Mouse (Mus musculus) small intestine, adult 2 months (tissue): ENCODE results near the gene Iqcd. TPM values are rescaled to one million over a fixed set of nuclear protein-coding genes. Genes with fewer than 3 reads are reported as not detected.

Experiments used
- H3K27ac ChIP-seq: fragments of 200-500 bp; 2 replicates; pipeline ENCODE4 v1.5.1; 2012; ENCODE audit warnings: low read depth, low read length, control low read depth, inconsistent platforms; ENCODE audit not compliant: insufficient read depth
- H3K27me3 ChIP-seq: fragments of 200-500 bp; 2 replicates; pipeline ENCODE4 v1.6.1; 2012; ENCODE audit warnings: mild to moderate bottlenecking, moderate library complexity, low read length, inconsistent platforms; ENCODE audit not compliant: control insufficient read depth, insufficient read depth
- H3K36me3 ChIP-seq: fragments of 200-500 bp; 2 replicates; pipeline ENCODE4 v1.6.1; 2012; ENCODE audit warnings: mild to moderate bottlenecking, low read length, control low read depth, inconsistent platforms; ENCODE audit not compliant: control insufficient read depth, insufficient read depth
- H3K4me1 ChIP-seq: fragments of 200-500 bp; 2 replicates; pipeline ENCODE4 v1.6.1; 2012; ENCODE audit warnings: low read length, inconsistent platforms, mixed read lengths; ENCODE audit not compliant: control insufficient read depth, insufficient read depth, insufficient read length
- H3K4me3 ChIP-seq: fragments of 200-500 bp; 2 replicates; pipeline ENCODE4 v1.5.1; 2012; ENCODE audit warnings: low read depth, mild to moderate bottlenecking, control low read depth, inconsistent platforms, low read length, moderate library complexity
- CTCF ChIP-seq: fragments of 200-500 bp; IDR thresholded peaks from 2 replicates; pipeline ENCODE4 v1.5.1; 2012; ENCODE audit warnings: low read depth, mild to moderate bottlenecking, control low read depth, inconsistent platforms, low read length, moderate library complexity, mixed read lengths; ENCODE audit not compliant: insufficient replicate concordance, insufficient read length; ENCODE audit errors: extremely low read depth
- POLR2A ChIP-seq: fragments of 200-500 bp; IDR thresholded peaks from 2 replicates; pipeline ENCODE4 v1.6.1; 2012; ENCODE audit warnings: low read depth, mild to moderate bottlenecking, control low read depth, inconsistent platforms, low read length, moderate library complexity
- WGBS: fragments of 180-500 bp; shearing (Covaris S2); methylation state at CpG from one replicate; pipeline ENCODE4 v1.1.7; 2018; 5-methylcytosine and 5-hydroxymethylcytosine counted together
- polyA plus RNA-seq: library from polyadenylated mRNA; depleted of rRNA; stranded (reverse); fragments of >200 nt; gene quantifications from 2 replicates; pipeline ENCODE4 v1.2.3, GENCODE M21; 2012

Iqcd gene
- polyA plus RNA-seq, 1 experiment, result 0.25 TPM

- H3K36me3 ChIP-seq, result no peaks in the 10 kb centered on the region
- H3K4me3 ChIP-seq, result peak overlapping the region; percentile 53
- 4% methylated on average over 10 of the region's 10 CpGs for WGBS
- no peak for TF ChIP-seq CTCF
- no peak for TF ChIP-seq POLR2A
- H3K4me1 ChIP-seq, result peaks cover 4% of the 10 kb centered on the region; the same call in 1 of the 2 replicates
- no peaks in the 10 kb centered on the region for H3K27me3 ChIP-seq
- no peak overlapping the region for H3K27ac ChIP-seq
These were observed 16.4 kb downstream of the Iqcd start for GRCm38 (mm10) chr5:120605241-120605661.

- H3K4me3 ChIP-seq, result peak overlapping the region; percentile 53
- 2% methylated on average over 8 of the region's 8 CpGs for WGBS
These were observed 16.9 kb downstream of the Iqcd start for GRCm38 (mm10) chr5:120605688-120606087.

DNA sequence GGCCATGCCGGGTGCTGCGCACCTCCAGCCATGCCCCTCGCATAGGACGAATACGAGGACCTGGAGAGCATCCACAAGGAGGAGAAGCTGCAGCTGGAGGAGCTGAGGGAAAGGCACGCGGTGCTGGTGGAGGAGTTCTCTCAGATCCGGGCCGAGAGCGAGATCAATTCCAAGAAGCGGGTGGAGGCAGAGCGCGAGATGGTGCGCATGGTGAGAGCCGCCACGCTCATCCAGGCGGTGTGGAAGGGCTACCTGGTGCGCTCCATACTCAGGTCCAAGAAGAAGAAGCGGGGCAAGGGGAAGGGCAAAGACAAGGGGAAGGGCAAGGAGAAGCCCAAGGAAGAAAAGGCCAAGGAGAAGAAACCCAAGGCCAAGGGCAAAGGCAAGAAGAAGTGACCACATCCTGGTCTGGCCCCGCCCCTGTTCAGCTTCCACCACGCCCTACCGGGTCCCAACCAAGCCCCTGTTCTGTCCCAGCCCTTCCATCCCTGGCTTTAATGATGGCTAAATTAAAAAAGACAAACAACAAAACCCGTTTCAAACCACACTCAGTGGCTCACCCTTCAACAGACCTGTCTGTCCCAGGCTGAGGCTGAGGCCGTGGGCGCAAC, 17.9 kb downstream of the Iqcd start:
- no peak for TF ChIP-seq CTCF
- no peak for TF ChIP-seq POLR2A
- H3K27me3 ChIP-seq, result no peaks in the 10 kb centered on the region
- WGBS, result 80% methylated on average over 25 of the region's 25 CpGs
- H3K4me1 ChIP-seq, result peaks cover 10% of the 10 kb centered on the region
- no peak overlapping the region for H3K27ac ChIP-seq
- H3K4me3 ChIP-seq, result no peak overlapping the region
- H3K36me3 ChIP-seq, result no peaks in the 10 kb centered on the region

More at GRCm38 (mm10) chr5:120605688-120606087, 16.9 kb downstream of the Iqcd start:
- peaks cover 4% of the 10 kb centered on the region; the same call in 1 of the 2 replicates for H3K4me1 ChIP-seq
- no peaks in the 10 kb centered on the region for H3K27me3 ChIP-seq
- H3K36me3 ChIP-seq, result no peaks in the 10 kb centered on the region
- TF ChIP-seq POLR2A (no peak), CTCF (peak; percentile 84; the same call in 1 of the 2 replicates)
- no peak overlapping the region for H3K27ac ChIP-seq

- H3K4me1 ChIP-seq, result peaks cover 10% of the 10 kb centered on the region
- WGBS, result 77% methylated on average over 3 of the region's 3 CpGs
- no peak overlapping the region for H3K27ac ChIP-seq
- no peaks in the 10 kb centered on the region for H3K27me3 ChIP-seq
- TF ChIP-seq CTCF, result no peak
- TF ChIP-seq POLR2A, result no peak
- H3K36me3 ChIP-seq, result no peaks in the 10 kb centered on the region
- no peak overlapping the region for H3K4me3 ChIP-seq
These were observed 18.5 kb downstream of the Iqcd start for GRCm38 (mm10) chr5:120607335-120607734.

- Histone ChIP-seq H3K4me3 (no peak overlapping the region), H3K36me3 (no peaks in the 10 kb centered on the region), H3K4me1 (peaks cover 10% of the 10 kb centered on the region), H3K27ac (no peak overlapping the region), H3K27me3 (no peaks in the 10 kb centered on the region)
- WGBS, result 80% methylated on average over 16 of the region's 16 CpGs
- no peak for TF ChIP-seq CTCF
These were observed 20.5 kb downstream of the Iqcd start for GRCm38 (mm10) chr5:120609246-120609775.

- 74% methylated on average over 5 of the region's 5 CpGs for WGBS
These were observed 22.1 kb downstream of the Iqcd start for GRCm38 (mm10) chr5:120610906-120611305.

DNA sequence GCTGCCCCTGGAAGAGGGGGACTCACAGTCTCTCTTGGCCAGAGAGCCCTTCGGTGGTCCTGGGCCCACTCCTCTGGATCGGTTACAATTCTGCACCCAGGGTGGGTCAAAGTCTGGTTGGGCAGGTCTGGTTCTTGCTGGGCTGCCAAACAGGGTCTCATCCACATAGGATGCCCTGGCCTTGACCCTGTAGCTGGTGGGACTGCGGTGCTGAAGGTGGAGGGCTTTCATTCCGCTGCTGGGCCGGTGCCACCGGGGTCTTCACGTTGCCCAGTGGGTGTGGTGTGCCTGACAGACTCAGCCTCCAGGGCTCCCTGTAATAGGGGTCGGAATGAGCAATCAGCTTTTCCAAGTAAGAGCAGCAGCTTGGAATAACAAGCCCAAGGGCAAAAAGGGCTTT, 22.6 kb downstream of the Iqcd start:
- Histone ChIP-seq H3K27ac (no peak overlapping the region), H3K4me1 (peaks cover 7% of the 10 kb centered on the region), H3K36me3 (no peaks in the 10 kb centered on the region), H3K4me3 (peak overlapping the region; percentile 75), H3K27me3 (no peaks in the 10 kb centered on the region)
- TF ChIP-seq CTCF, result no peak
- TF ChIP-seq POLR2A, result no peak
- WGBS, result 38% methylated on average over 8 of the region's 8 CpGs

More at GRCm38 (mm10) chr5:120610906-120611305, 22.1 kb downstream of the Iqcd start:
- TF ChIP-seq POLR2A (no peak), CTCF (no peak)
- H3K4me1 ChIP-seq, result peaks cover 7% of the 10 kb centered on the region
- H3K27ac ChIP-seq, result no peak overlapping the region
- H3K27me3 ChIP-seq, result no peaks in the 10 kb centered on the region
- no peaks in the 10 kb centered on the region for H3K36me3 ChIP-seq
- no peak overlapping the region for H3K4me3 ChIP-seq
